Mouse (Mus musculus) neural tube, embryonic 15.5 days (tissue): Measurements from ENCODE around the gene Fam168b. TPM values are rescaled to one million over a fixed set of nuclear protein-coding genes. Genes with fewer than 3 reads are reported as not detected.

ENCODE experiments used
- ATAC-seq: fragments of 200-750 bp; cut with Nextera tagmentation; 2 replicates; pipeline ENCODE4 v1.8.0; 2017; ENCODE audit warnings: mild to moderate bottlenecking, moderate TSS enrichment, moderate library complexity; ENCODE audit not compliant: low FRiP score
- H3K27ac ChIP-seq: fragments of 300-500 bp; sonication (generic); replicated peaks from 2 replicates; pipeline ENCODE4 v1.5.1; 2015; ENCODE audit warnings: mild to moderate bottlenecking, inconsistent platforms
- H3K27me3 ChIP-seq: fragments of 300-500 bp; sonication (generic); replicated peaks from 2 replicates; pipeline ENCODE4 v1.6.1; 2015; ENCODE audit warnings: inconsistent platforms
- H3K36me3 ChIP-seq: fragments of 300-500 bp; sonication (generic); 2 replicates; pipeline ENCODE4 v1.6.1; 2015; ENCODE audit warnings: inconsistent platforms
- H3K4me1 ChIP-seq: fragments of 300-500 bp; sonication (generic); 2 replicates; pipeline ENCODE4 v1.6.1; 2015; ENCODE audit warnings: inconsistent platforms
- H3K4me2 ChIP-seq: fragments of 300-500 bp; sonication (generic); 2 replicates; pipeline ENCODE4 v1.6.1; 2015; ENCODE audit warnings: inconsistent platforms, mild to moderate bottlenecking, moderate library complexity
- H3K4me3 ChIP-seq: fragments of 300-500 bp; sonication (generic); replicated peaks from 2 replicates; pipeline ENCODE4 v1.5.1; 2015; ENCODE audit warnings: mild to moderate bottlenecking, inconsistent platforms
- H3K9ac ChIP-seq: fragments of 300-500 bp; sonication (generic); replicated peaks from 2 replicates; pipeline ENCODE4 v1.6.1; 2015; ENCODE audit warnings: mild to moderate bottlenecking, inconsistent platforms
- H3K9me3 ChIP-seq: fragments of 300-500 bp; sonication (generic); replicated peaks from 2 replicates; pipeline ENCODE4 v1.6.1; 2016; ENCODE audit warnings: inconsistent platforms
- WGBS: fragments of 180-500 bp; shearing (Covaris S2); methylation state at CpG from one replicate; pipeline ENCODE4 v1.1.7; 2015; ENCODE audit warnings: mixed read lengths; 5-methylcytosine and 5-hydroxymethylcytosine counted together
- polyA plus RNA-seq: library from polyadenylated mRNA; unstranded; fragments of >200 nt; fragmentation: Nextera tagmentation; extraction: Ambion mirVana; gene quantifications from 2 replicates; pipeline ENCODE4 v1.2.1, GENCODE M21; 2015

Gene Fam168b
- polyA plus RNA-seq, 1 experiment from 2014 or later, result 119 TPM

GRCm38 (mm10) chr1:34811581-34811980, 31.3 kb downstream of the Fam168b start:
- Histone ChIP-seq H3K4me3 (no peak overlapping the region), H3K4me2 (no peak overlapping the region), H3K27ac (peak overlapping the region; percentile 34; the same call in 1 of the 2 replicates), H3K4me1 (0 out of 2 replicates have a peak, but pooled peaks cover 9% of the 10 kb centered on the region), H3K9me3 (no peaks in the 10 kb centered on the region), H3K36me3 (peaks cover 89% of the 10 kb centered on the region), H3K9ac (no peak overlapping the region), H3K27me3 (no peaks in the 10 kb centered on the region)
- no peak for ATAC-seq
- WGBS, result 74% methylated on average over 6 of the region's 6 CpGs

- Histone ChIP-seq H3K4me1 (peaks cover 12% of the 10 kb centered on the region; the same call in 1 of the 2 replicates), H3K27me3 (no peaks in the 10 kb centered on the region), H3K4me3 (no peak overlapping the region), H3K27ac (peak overlapping the region; percentile 34), H3K9me3 (no peaks in the 10 kb centered on the region), H3K36me3 (peaks cover 83% of the 10 kb centered on the region), H3K4me2 (no peak overlapping the region), H3K9ac (no peak overlapping the region)
- WGBS, result 82% methylated on average over 6 of the region's 6 CpGs
- no peak for ATAC-seq
Observed at GRCm38 (mm10) chr1:34811035-34811434, 31.8 kb downstream of the Fam168b start.

GRCm38 (mm10) chr1:34810293-34810692, 32.6 kb downstream of the Fam168b start:
- Histone ChIP-seq H3K36me3 (peaks cover 77% of the 10 kb centered on the region), H3K4me2 (no peak overlapping the region), H3K4me3 (no peak overlapping the region), H3K9ac (no peak overlapping the region), H3K4me1 (peaks cover 17% of the 10 kb centered on the region; the same call in 1 of the 2 replicates), H3K27me3 (no peaks in the 10 kb centered on the region), H3K27ac (peak overlapping the region; percentile 34; the same call in 1 of the 2 replicates), H3K9me3 (no peaks in the 10 kb centered on the region)
- 89% methylated on average over 11 of the region's 11 CpGs for WGBS
- ATAC-seq, result no peak

- ATAC-seq, result no peak
- no peaks in the 10 kb centered on the region for H3K9me3 ChIP-seq
- no peak overlapping the region for H3K9ac ChIP-seq
- H3K4me1 ChIP-seq, result peaks cover 24% of the 10 kb centered on the region
- no peak overlapping the region for H3K4me3 ChIP-seq
- H3K4me2 ChIP-seq, result no peak overlapping the region
- WGBS, result 92% methylated on average over 8 of the region's 8 CpGs
- H3K36me3 ChIP-seq, result peaks cover 60% of the 10 kb centered on the region
- no peaks in the 10 kb centered on the region for H3K27me3 ChIP-seq
- H3K27ac ChIP-seq, result no peak overlapping the region
Observed at GRCm38 (mm10) chr1:34808445-34808844, 34.4 kb downstream of the Fam168b start.

GRCm38 (mm10) chr1:34805931-34806520, 36.8 kb downstream of the Fam168b start:
- 23% methylated on average over 35 of the region's 35 CpGs for WGBS
- no peaks in the 10 kb centered on the region for H3K27me3 ChIP-seq
- no peaks in the 10 kb centered on the region for H3K9me3 ChIP-seq
- H3K4me3 ChIP-seq, result no peak overlapping the region
- no peak for ATAC-seq
- H3K9ac ChIP-seq, result no peak overlapping the region
- no peak overlapping the region for H3K4me2 ChIP-seq
- no peak overlapping the region for H3K27ac ChIP-seq
- peaks cover 36% of the 10 kb centered on the region for H3K36me3 ChIP-seq
- peaks cover 47% of the 10 kb centered on the region for H3K4me1 ChIP-seq

- Histone ChIP-seq H3K4me2 (no peak overlapping the region), H3K4me1 (peaks cover 48% of the 10 kb centered on the region), H3K9me3 (no peaks in the 10 kb centered on the region), H3K9ac (no peak overlapping the region), H3K4me3 (no peak overlapping the region), H3K27ac (no peak overlapping the region), H3K27me3 (no peaks in the 10 kb centered on the region), H3K36me3 (peaks cover 27% of the 10 kb centered on the region)
- ATAC-seq, result no peak
- WGBS, result 68% methylated on average over 7 of the region's 7 CpGs
Observed at GRCm38 (mm10) chr1:34804863-34805262, 38.0 kb downstream of the Fam168b start.

- H3K27me3 ChIP-seq, result no peaks in the 10 kb centered on the region
- H3K4me1 ChIP-seq, result peaks cover 48% of the 10 kb centered on the region
- H3K4me2 ChIP-seq, result peak overlapping the region; percentile 78
- H3K36me3 ChIP-seq, result peaks cover 6% of the 10 kb centered on the region
- H3K27ac ChIP-seq, result peak overlapping the region; percentile 91
- H3K9me3 ChIP-seq, result no peaks in the 10 kb centered on the region
- H3K4me3 ChIP-seq, result peak overlapping the region; percentile 81
- 23% methylated on average over 7 of the region's 7 CpGs for WGBS
- H3K9ac ChIP-seq, result peak overlapping the region; percentile 89
- ATAC-seq, result peak; percentile 53
Observed at GRCm38 (mm10) chr1:34802290-34802642, 40.6 kb downstream of the Fam168b start.

GRCm38 (mm10) chr1:34801616-34802289, 41.1 kb downstream of the Fam168b start:
- H3K36me3 ChIP-seq, result peaks cover 1% of the 10 kb centered on the region; the same call in 1 of the 2 replicates

GRCm38 (mm10) chr1:34799140-34799539, 43.7 kb downstream of the Fam168b start:
- Histone ChIP-seq H3K4me3 (no peak overlapping the region), H3K9me3 (no peaks in the 10 kb centered on the region), H3K27me3 (no peaks in the 10 kb centered on the region), H3K9ac (no peak overlapping the region), H3K4me2 (no peak overlapping the region), H3K4me1 (peaks cover 30% of the 10 kb centered on the region), H3K36me3 (no peaks in the 10 kb centered on the region), H3K27ac (no peak overlapping the region)
- 85% methylated on average over 2 of the region's 2 CpGs for WGBS
- no peak for ATAC-seq

More at GRCm38 (mm10) chr1:34801616-34802289, 41.1 kb downstream of the Fam168b start:
- WGBS, result 1% methylated on average over 46 of the region's 47 CpGs
- peak overlapping the region; percentile 81 for H3K4me3 ChIP-seq
- peak overlapping the region; percentile 91 for H3K27ac ChIP-seq
- H3K9me3 ChIP-seq, result no peaks in the 10 kb centered on the region
- no peaks in the 10 kb centered on the region for H3K27me3 ChIP-seq
- H3K4me1 ChIP-seq, result peaks cover 46% of the 10 kb centered on the region
- ATAC-seq, result peak; percentile 91
- peak overlapping the region; percentile 78 for H3K4me2 ChIP-seq
- peak overlapping the region; percentile 89 for H3K9ac ChIP-seq

- WGBS, result 63% methylated on average over 19 of the region's 19 CpGs
- ATAC-seq, result peak; percentile 74
Observed at GRCm38 (mm10) chr1:34793304-34794300, 49.3 kb downstream of the Fam168b start.

GRCm38 (mm10) chr1:34783538-34784161, 59.2 kb downstream of the Fam168b start:
- no peak overlapping the region for H3K4me3 ChIP-seq
- no peaks in the 10 kb centered on the region for H3K27me3 ChIP-seq
- no peak overlapping the region for H3K27ac ChIP-seq
- H3K9me3 ChIP-seq, result no peaks in the 10 kb centered on the region
- 0 out of 2 replicates have a peak, but pooled peaks cover 7% of the 10 kb centered on the region for H3K4me1 ChIP-seq
- H3K9ac ChIP-seq, result no peak overlapping the region
- 48% methylated on average over 6 of the region's 6 CpGs for WGBS
- no peak overlapping the region for H3K4me2 ChIP-seq
- no peak for ATAC-seq
- H3K36me3 ChIP-seq, result no peaks in the 10 kb centered on the region; the same call in 1 of the 2 replicates

More at GRCm38 (mm10) chr1:34793304-34794300, 49.3 kb downstream of the Fam168b start:
- no peaks in the 10 kb centered on the region for H3K9me3 ChIP-seq
- H3K9ac ChIP-seq, result no peak overlapping the region
- no peaks in the 10 kb centered on the region for H3K27me3 ChIP-seq
- peak overlapping the region; percentile 23; the same call in 1 of the 2 replicates for H3K27ac ChIP-seq
- no peak overlapping the region for H3K4me2 ChIP-seq
- H3K36me3 ChIP-seq, result no peaks in the 10 kb centered on the region
- peaks cover 10% of the 10 kb centered on the region for H3K4me1 ChIP-seq
- no peak overlapping the region for H3K4me3 ChIP-seq
